Mouse (Mus musculus) frontal cortex, adult (tissue): ENCODE results near the gene Fbxo28.

ENCODE experiments used
- ATAC-seq: cut with Nextera tagmentation; 2 replicates; pipeline ENCODE4 v1.9.2; 2017; ENCODE audit warnings: mild to moderate bottlenecking, moderate library complexity, mixed read lengths; ENCODE audit not compliant: low TSS enrichment

Fbxo28 gene

GRCm38 (mm10) chr1:182340821-182341781 is at the start of gene Fbxo28:
TSS of gene Fbxo28 (minus strand) at chr1:182341629.
- ATAC-seq, result peak; percentile 94

GRCm38 (mm10) chr1:182388729-182389128 is 47.3 kb upstream of the Fbxo28 start:
- ATAC-seq, result no peak

GRCm38 (mm10) chr1:182386449-182386848 is 45.0 kb upstream of the Fbxo28 start:
- ATAC-seq, result no peak

GRCm38 (mm10) chr1:182383096-182383495 is 41.7 kb upstream of the Fbxo28 start:
- ATAC-seq, result no peak

- no peak for ATAC-seq
These were observed 39.9 kb upstream of the Fbxo28 start for GRCm38 (mm10) chr1:182381327-182381726.

- ATAC-seq, result no peak
These were observed 39.3 kb upstream of the Fbxo28 start for GRCm38 (mm10) chr1:182380683-182381082.

- ATAC-seq, result 0 out of 2 replicates have a peak, but pooled peaks have one; percentile 45
These were observed 37.4 kb upstream of the Fbxo28 start for GRCm38 (mm10) chr1:182378876-182379275.

- no peak for ATAC-seq
These were observed 36.9 kb upstream of the Fbxo28 start for GRCm38 (mm10) chr1:182378205-182378835.

- no peak for ATAC-seq
These were observed 36.1 kb upstream of the Fbxo28 start for GRCm38 (mm10) chr1:182377519-182377918.

GRCm38 (mm10) chr1:182376826-182377225 is 35.4 kb upstream of the Fbxo28 start:
- ATAC-seq, result no peak

GRCm38 (mm10) chr1:182376221-182376620 is 34.8 kb upstream of the Fbxo28 start:
- peak; percentile 75 for ATAC-seq

- ATAC-seq, result no peak; the same call in 1 of the 2 replicates
These were observed 30.5 kb upstream of the Fbxo28 start for GRCm38 (mm10) chr1:182371891-182372290.

GRCm38 (mm10) chr1:182369435-182369834 is 28.0 kb upstream of the Fbxo28 start:
- no peak for ATAC-seq

- no peak for ATAC-seq
These were observed 27.4 kb upstream of the Fbxo28 start for GRCm38 (mm10) chr1:182368782-182369181.

- ATAC-seq, result no peak
These were observed 26.9 kb upstream of the Fbxo28 start for GRCm38 (mm10) chr1:182368309-182368708.

GRCm38 (mm10) chr1:182363683-182364404 is 22.4 kb upstream of the Fbxo28 start:
- ATAC-seq, result no peak

GRCm38 (mm10) chr1:182362703-182363102 is 21.3 kb upstream of the Fbxo28 start:
- no peak for ATAC-seq

GRCm38 (mm10) chr1:182358133-182358532 is 16.7 kb upstream of the Fbxo28 start:
- ATAC-seq, result no peak

GRCm38 (mm10) chr1:182354504-182355147 is 13.2 kb upstream of the Fbxo28 start:
- peak; percentile 62 for ATAC-seq

GRCm38 (mm10) chr1:182349557-182349956 is 8.1 kb upstream of the Fbxo28 start:
- ATAC-seq, result no peak

GRCm38 (mm10) chr1:182346491-182346890 is 5.1 kb upstream of the Fbxo28 start:
- peak; percentile 64 for ATAC-seq

- ATAC-seq, result peak; percentile 46
These were observed 4.4 kb upstream of the Fbxo28 start for GRCm38 (mm10) chr1:182345857-182346256.
